ENCODE assay signal across 8 mouse cellular contexts in genomic region chr12:72408954-72409353, GRCm38 (mm10). TPM values are rescaled to one million over a fixed set of nuclear protein-coding genes. Genes with fewer than 3 reads are reported as not detected.
DNase-seq lines count a peak whose midpoint lies in the region; ATAC-seq and TF ChIP-seq lines count a peak whose summit lies in the region.

Gene Rtn1 (minus strand): TSS chr12:72409054.

- TF ChIP-seq EP300 in ES-Bruce4 (IDR thresholded peaks at IDR 0.05; ENCODE audit: insufficient read depth, low read depth, low read length), result no peak

- DNase-seq in heart, adult 11 months, result peak; percentile 65
- DNase-seq in heart, adult 18-20 months, result no peak
- no peak for DNase-seq in left cerebral cortex, postnatal 25 days (ENCODE audit: low spot score in 2 of 2)
- no peak for DNase-seq in cerebellum, postnatal 4 days (ENCODE audit: low spot score in 2 of 2)
- DNase-seq in gastrocnemius, postnatal 25 days, result no peak

- intact Hi-C loops in left cerebral cortex, postnatal 25 days (cut with DNase I), result loop anchor here (5.0 kb wide), 4 partner anchors 57 to 322 kb away; partner anchors contain the start of genes Jkamp and L3hypdh

- TF ChIP-seq POLR2A in ES-Bruce4 (IDR thresholded peaks at IDR 0.05; ENCODE audit: insufficient read depth, low read length), result no peak
- no peak for TF ChIP-seq POLR2A in olfactory bulb, adult 2 months (IDR thresholded peaks at IDR 0.05; ENCODE audit: insufficient read depth, low read depth, low read length)

- no peak; the same call in 1 of the 2 replicates for ATAC-seq in forebrain, embryonic 12.5 days (ENCODE audit: low FRiP score)

- peak within 1 kb of the TSS; percentile 44 for H3K9ac ChIP-seq in ES-Bruce4 (ENCODE audit: low read depth, poor library complexity, severe bottlenecking)
- peak within 1 kb of the TSS; percentile 74 for H3K9ac ChIP-seq in forebrain, embryonic 12.5 days

- no peaks in the 10 kb centered on the region for H3K9me3 ChIP-seq in ES-Bruce4 (replicated peaks; ENCODE audit: control insufficient read depth, insufficient read depth, low read length, poor library complexity, severe bottlenecking)
- H3K9me3 ChIP-seq in forebrain, embryonic 12.5 days, result no peaks in the 10 kb centered on the region

- H3K36me3 ChIP-seq in ES-Bruce4 (ENCODE audit: control insufficient read depth, insufficient read depth, low read length, poor library complexity, severe bottlenecking), result no peaks in the 10 kb centered on the region
- no peaks in the 10 kb centered on the region for H3K36me3 ChIP-seq in forebrain, embryonic 12.5 days (replicated peaks)

- peaks cover 2% of the 10 kb centered on the region; the same call in 1 of the 2 replicates for H3K27me3 ChIP-seq in ES-Bruce4 (ENCODE audit: control insufficient read depth, insufficient read depth, low read length, poor library complexity, severe bottlenecking)
- H3K27me3 ChIP-seq in forebrain, embryonic 12.5 days, result peaks cover 18% of the 10 kb centered on the region

- TF ChIP-seq CTCF in ES-Bruce4 (IDR thresholded peaks at IDR 0.05; ENCODE audit: low read depth, low read length), result no peak
- no peak for TF ChIP-seq CTCF in olfactory bulb, adult 2 months (IDR thresholded peaks at IDR 0.05; ENCODE audit: insufficient read depth, low read depth, low read length)

- H3K4me1 ChIP-seq in ES-Bruce4 (ENCODE audit: control insufficient read depth, insufficient read depth, low read length), result no peaks in the 10 kb centered on the region
- H3K4me1 ChIP-seq in forebrain, embryonic 12.5 days, result peaks cover 22% of the 10 kb centered on the region
- H3K4me1 ChIP-seq in olfactory bulb, adult 2 months (ENCODE audit: control insufficient read depth, insufficient read depth, low read length), result peaks cover 5% of the 10 kb centered on the region; the same call in 1 of the 2 replicates

- peak within 1 kb of the TSS; percentile 92 for H3K4me2 ChIP-seq in forebrain, embryonic 12.5 days

- 39% methylated on average over 6 of the region's 6 CpGs for WGBS in forebrain, embryonic 12.5 days
- 43% methylated on average over 6 of the region's 6 CpGs for WGBS in olfactory bulb, adult 2 months

- H3K4me3 ChIP-seq in ES-Bruce4 (ENCODE audit: low read depth, low read length), result peak within 1 kb of the TSS; percentile 71
- peak within 1 kb of the TSS; percentile 82 for H3K4me3 ChIP-seq in forebrain, embryonic 12.5 days (replicated peaks)
- H3K4me3 ChIP-seq in olfactory bulb, adult 2 months (ENCODE audit: insufficient read depth, low read depth, low read length), result peak within 1 kb of the TSS; percentile 80

- H3K27ac ChIP-seq in ES-Bruce4 (ENCODE audit: insufficient read depth, low read length), result no peak within 1 kb of the TSS
- H3K27ac ChIP-seq in forebrain, embryonic 12.5 days, result peak within 1 kb of the TSS; percentile 59; the same call in 1 of the 2 replicates
- H3K27ac ChIP-seq in olfactory bulb, adult 2 months (ENCODE audit: insufficient read depth, low read depth, low read length), result peak within 1 kb of the TSS; percentile 38

RNA-seq across cellular contexts. Expression of gene Rtn1, which starts in this region (rescaled TPM):
- total RNA-seq in heart, adult 18-20 months (2021), result 1 to 10 TPM; 2.8 to 4.6 TPM
- polyA plus RNA-seq in ES-Bruce4 (2011; ENCODE audit: insufficient read depth, insufficient read length, low read depth, missing spikeins), result 6.3 and 6.6 TPM in 2 replicates
- polyA plus RNA-seq in forebrain, embryonic 12.5 days (2016; fragmentation: Nextera tagmentation; extraction: Ambion mirVana), result 588 and 653 TPM in 2 replicates
- 1,000 to 10,000 TPM; 1,464 to 1,529 TPM for total RNA-seq in left cerebral cortex, postnatal 25 days (2021)
- 402 TPM in 1 of 2 replicates, not detected in the other for polyA plus RNA-seq in olfactory bulb, adult 2 months (2012; ENCODE audit: insufficient read depth, insufficient read length, low replicate concordance, missing spikeins)
- total RNA-seq in gastrocnemius, postnatal 25 days (2021), result 1 to 10 TPM in 1 of 2 experiments, under 1 TPM in 1; 0.87 to 1.6 TPM

Comparison
In these comparisons a context has a peak if more than half of its experiments do, and no peak if none do; other contexts are left out.
1. RNA of gene Rtn1 (total RNA-seq): 1,464 to 1,529 TPM in left cerebral cortex, postnatal 25 days; 2.8 to 4.6 TPM in heart, adult 18-20 months and 0.87 to 1.6 TPM in gastrocnemius, postnatal 25 days; every median in the first group is over 100 times any median in the second.
2. RNA of gene Rtn1 (polyA plus RNA-seq): 588 to 653 TPM in forebrain, embryonic 12.5 days and 402 TPM in olfactory bulb, adult 2 months; 6.3 to 6.6 TPM in ES-Bruce4; every median in the first group is over 10 times any median in the second.
3. Peak in every context shown above with its lines, with median percentiles within 50 percentile points of each other: H3K4me3 ChIP-seq.